Mouse (Mus musculus) bone marrow, adult 2 months (tissue): ENCODE data around the gene 1110059E24Rik.

Experiments used
- CTCF ChIP-seq: fragments of 200-500 bp; IDR thresholded peaks from 2 replicates; pipeline ENCODE4 v1.5.1; 2011; ENCODE audit warnings: low read length, control low read depth; ENCODE audit not compliant: control insufficient read depth, insufficient read depth
- POLR2A ChIP-seq: fragments of 200-500 bp; IDR thresholded peaks from 2 replicates; pipeline ENCODE4 v1.6.1; 2011; ENCODE audit warnings: low read depth, mild to moderate bottlenecking, control low read depth, low read length, borderline replicate concordance; ENCODE audit not compliant: control insufficient read depth

DNA sequence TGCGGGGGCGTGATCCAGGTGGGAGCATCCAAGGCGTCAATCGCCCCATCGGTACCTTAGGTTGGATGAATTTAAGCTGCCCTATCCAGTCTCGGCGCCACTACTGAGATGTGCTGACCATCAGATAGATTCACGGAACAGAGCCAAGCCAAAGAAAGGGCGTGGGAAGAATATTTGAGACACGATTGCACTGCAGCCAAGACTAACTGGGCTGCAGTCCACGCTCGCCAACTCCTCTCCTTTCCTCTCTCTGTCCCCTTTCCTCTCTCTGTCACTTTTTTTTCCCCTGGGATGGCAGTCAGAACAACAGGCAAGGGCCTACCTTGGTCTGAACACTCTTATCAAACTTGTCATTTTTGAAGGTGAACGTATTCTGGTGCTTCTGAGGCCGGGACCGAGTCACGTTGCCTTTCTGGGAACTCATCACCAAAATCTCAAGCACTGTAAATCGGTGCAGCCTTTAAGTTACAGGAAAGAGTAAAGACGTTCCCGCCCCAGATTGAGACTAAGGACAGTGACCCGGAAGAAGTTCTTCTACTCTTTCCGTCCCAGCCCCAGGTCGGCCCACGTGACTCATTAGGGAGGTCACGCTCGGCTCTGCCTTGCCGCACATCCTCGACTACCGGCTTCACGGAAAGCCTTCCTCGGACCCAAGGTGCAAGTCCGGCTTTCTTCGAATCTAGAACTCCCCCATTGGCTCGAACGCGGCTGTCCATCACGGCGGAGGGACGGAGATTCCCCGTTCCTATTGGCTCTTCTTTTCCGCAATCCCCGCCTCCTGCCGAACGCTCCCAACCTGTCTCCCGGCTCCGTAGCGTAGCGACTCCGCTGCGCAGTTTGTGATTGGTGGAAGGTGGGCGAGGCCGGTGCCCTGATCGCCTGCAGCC, at the start of gene 1110059E24Rik:
- TF ChIP-seq CTCF = no peak
- peak; percentile 55; the same call in 1 of the 2 replicates for TF ChIP-seq POLR2A
